Mouse (Mus musculus): ENCODE measurements around the gene Tmem266. TPM values are rescaled to one million over a fixed set of nuclear protein-coding genes. Genes with fewer than 3 reads are reported as not detected.
A peak's percentile ranks its signal among the peaks of the same experiment; 100 is the strongest.

Tmem266 gene
- polyA plus RNA-seq, 1 experiment from 2014 or later: 0.17 TPM

GRCm38 (mm10) chr9:55307066-55307465 lies 19.6 kb upstream of the Tmem266 start:
- no peak overlapping the region for H3K4me2 ChIP-seq (ENCODE audit: low read depth, severe bottlenecking)
- H3K36me3 ChIP-seq (ENCODE audit: control insufficient read depth, insufficient read depth, low read length): no peaks in the 10 kb centered on the region
- 81% methylated on average over 2 of the region's 2 CpGs for WGBS
- H3K4me1 ChIP-seq (ENCODE audit: control insufficient read depth, insufficient read depth, low read length): no peaks in the 10 kb centered on the region
- no peak overlapping the region for H3K9ac ChIP-seq (ENCODE audit: low read length)
- H3K4me3 ChIP-seq (ENCODE audit: low read depth, low read length): no peak overlapping the region
- no peak for ATAC-seq (ENCODE audit: insufficient number of reproducible peaks, low FRiP score, low TSS enrichment, low read depth)
- no peak for DNase-seq (ENCODE audit: low spot score)
- H3K27ac ChIP-seq (replicated peaks; ENCODE audit: low read depth, low read length): no peak overlapping the region
- no peaks in the 10 kb centered on the region for H3K27me3 ChIP-seq (ENCODE audit: control insufficient read depth, insufficient read depth, low read length)
- no peaks in the 10 kb centered on the region for H3K9me3 ChIP-seq (ENCODE audit: control insufficient read depth, low read length)

GRCm38 (mm10) chr9:55307557-55307956 lies 19.2 kb upstream of the Tmem266 start:
- no peaks in the 10 kb centered on the region for H3K27me3 ChIP-seq (ENCODE audit: control insufficient read depth, insufficient read depth, low read length)
- H3K36me3 ChIP-seq (ENCODE audit: control insufficient read depth, insufficient read depth, low read length): no peaks in the 10 kb centered on the region
- DNase-seq (ENCODE audit: low spot score): no peak
- H3K9ac ChIP-seq (ENCODE audit: low read length): no peak overlapping the region
- no peaks in the 10 kb centered on the region for H3K9me3 ChIP-seq (ENCODE audit: control insufficient read depth, low read length)
- 76% methylated on average over 5 of the region's 5 CpGs for WGBS
- H3K4me1 ChIP-seq (ENCODE audit: control insufficient read depth, insufficient read depth, low read length): no peaks in the 10 kb centered on the region
- H3K4me3 ChIP-seq (ENCODE audit: low read depth, low read length): no peak overlapping the region
- no peak overlapping the region for H3K27ac ChIP-seq (replicated peaks; ENCODE audit: low read depth, low read length)
- no peak for ATAC-seq (ENCODE audit: insufficient number of reproducible peaks, low FRiP score, low TSS enrichment, low read depth)
- H3K4me2 ChIP-seq (ENCODE audit: low read depth, severe bottlenecking): no peak overlapping the region

- 83% methylated on average over 5 of the region's 5 CpGs for WGBS
- DNase-seq (ENCODE audit: low spot score) (no peak), ATAC-seq (ENCODE audit: insufficient number of reproducible peaks, low FRiP score, low TSS enrichment, low read depth) (no peak)
- no peak overlapping the region for H3K4me3 ChIP-seq (ENCODE audit: low read depth, low read length)
- H3K27ac ChIP-seq (replicated peaks; ENCODE audit: low read depth, low read length): no peak overlapping the region
- no peaks in the 10 kb centered on the region for H3K4me1 ChIP-seq (ENCODE audit: control insufficient read depth, insufficient read depth, low read length)
- no peak overlapping the region for H3K9ac ChIP-seq (ENCODE audit: low read length)
- no peaks in the 10 kb centered on the region for H3K27me3 ChIP-seq (ENCODE audit: control insufficient read depth, insufficient read depth, low read length)
- no peaks in the 10 kb centered on the region for H3K9me3 ChIP-seq (ENCODE audit: control insufficient read depth, low read length)
- H3K4me2 ChIP-seq (ENCODE audit: low read depth, severe bottlenecking): no peak overlapping the region
- H3K36me3 ChIP-seq (ENCODE audit: control insufficient read depth, insufficient read depth, low read length): no peaks in the 10 kb centered on the region
These were observed 18.3 kb upstream of the Tmem266 start for GRCm38 (mm10) chr9:55308455-55308854.

- WGBS: 10% methylated on average over 5 of the region's 5 CpGs
- no peaks in the 10 kb centered on the region for H3K4me1 ChIP-seq (ENCODE audit: control insufficient read depth, insufficient read depth, low read length)
- no peak overlapping the region for H3K27ac ChIP-seq (replicated peaks; ENCODE audit: low read depth, low read length)
- H3K36me3 ChIP-seq (ENCODE audit: control insufficient read depth, insufficient read depth, low read length): no peaks in the 10 kb centered on the region
- no peak overlapping the region for H3K9ac ChIP-seq (ENCODE audit: low read length)
- DNase-seq (ENCODE audit: low spot score) (peak; percentile 83), ATAC-seq (ENCODE audit: insufficient number of reproducible peaks, low FRiP score, low TSS enrichment, low read depth) (no peak)
- H3K4me2 ChIP-seq (ENCODE audit: low read depth, severe bottlenecking): no peak overlapping the region
- no peaks in the 10 kb centered on the region for H3K27me3 ChIP-seq (ENCODE audit: control insufficient read depth, insufficient read depth, low read length)
- H3K4me3 ChIP-seq (ENCODE audit: low read depth, low read length): no peak overlapping the region
- no peaks in the 10 kb centered on the region for H3K9me3 ChIP-seq (ENCODE audit: control insufficient read depth, low read length)
These were observed 15.2 kb upstream of the Tmem266 start for GRCm38 (mm10) chr9:55311560-55311959.

- Histone ChIP-seq H3K4me3 (ENCODE audit: low read depth, low read length) (no peak overlapping the region), H3K9ac (ENCODE audit: low read length) (no peak overlapping the region), H3K27ac (replicated peaks; ENCODE audit: low read depth, low read length) (no peak overlapping the region), H3K27me3 (ENCODE audit: control insufficient read depth, insufficient read depth, low read length) (no peaks in the 10 kb centered on the region), H3K4me1 (ENCODE audit: control insufficient read depth, insufficient read depth, low read length) (no peaks in the 10 kb centered on the region), H3K36me3 (ENCODE audit: control insufficient read depth, insufficient read depth, low read length) (no peaks in the 10 kb centered on the region), H3K9me3 (ENCODE audit: control insufficient read depth, low read length) (no peaks in the 10 kb centered on the region), H3K4me2 (ENCODE audit: low read depth, severe bottlenecking) (no peak overlapping the region)
- DNase-seq (ENCODE audit: low spot score) (no peak), ATAC-seq (ENCODE audit: insufficient number of reproducible peaks, low FRiP score, low TSS enrichment, low read depth) (no peak)
- 65% methylated on average over 12 of the region's 12 CpGs for WGBS
These were observed 13.0 kb upstream of the Tmem266 start for GRCm38 (mm10) chr9:55313619-55314261.

GRCm38 (mm10) chr9:55322641-55323040 lies 4.1 kb upstream of the Tmem266 start:
- Histone ChIP-seq H3K36me3 (ENCODE audit: control insufficient read depth, insufficient read depth, low read length) (no peaks in the 10 kb centered on the region), H3K9me3 (ENCODE audit: control insufficient read depth, low read length) (no peaks in the 10 kb centered on the region), H3K27me3 (ENCODE audit: control insufficient read depth, insufficient read depth, low read length) (peaks cover 7% of the 10 kb centered on the region; the same call in 1 of the 2 replicates), H3K4me2 (ENCODE audit: low read depth, severe bottlenecking) (no peak overlapping the region), H3K4me1 (ENCODE audit: control insufficient read depth, insufficient read depth, low read length) (no peaks in the 10 kb centered on the region), H3K27ac (replicated peaks; ENCODE audit: low read depth, low read length) (no peak overlapping the region), H3K9ac (ENCODE audit: low read length) (no peak overlapping the region), H3K4me3 (ENCODE audit: low read depth, low read length) (no peak overlapping the region)
- WGBS: 79% methylated on average over 1 of the region's 1 CpGs
- no peak for ATAC-seq (ENCODE audit: insufficient number of reproducible peaks, low FRiP score, low TSS enrichment, low read depth)
- no peak for DNase-seq (ENCODE audit: low spot score)

- Histone ChIP-seq H3K36me3 (ENCODE audit: control insufficient read depth, insufficient read depth, low read length) (no peaks in the 10 kb centered on the region), H3K4me1 (ENCODE audit: control insufficient read depth, insufficient read depth, low read length) (no peaks in the 10 kb centered on the region), H3K27ac (replicated peaks; ENCODE audit: low read depth, low read length) (no peak overlapping the region), H3K9me3 (ENCODE audit: control insufficient read depth, low read length) (no peaks in the 10 kb centered on the region), H3K4me3 (ENCODE audit: low read depth, low read length) (no peak overlapping the region), H3K9ac (ENCODE audit: low read length) (no peak overlapping the region), H3K4me2 (ENCODE audit: low read depth, severe bottlenecking) (no peak overlapping the region), H3K27me3 (ENCODE audit: control insufficient read depth, insufficient read depth, low read length) (peaks cover 15% of the 10 kb centered on the region)
- WGBS: 61% methylated on average over 8 of the region's 8 CpGs
- ATAC-seq (ENCODE audit: insufficient number of reproducible peaks, low FRiP score, low TSS enrichment, low read depth) (no peak), DNase-seq (ENCODE audit: low spot score) (no peak)
These were observed 2.6 kb upstream of the Tmem266 start for GRCm38 (mm10) chr9:55324085-55324484.

GRCm38 (mm10) chr9:55324516-55324915 lies 2.2 kb upstream of the Tmem266 start:
- DNase-seq (ENCODE audit: low spot score) (no peak), ATAC-seq (ENCODE audit: insufficient number of reproducible peaks, low FRiP score, low TSS enrichment, low read depth) (no peak)
- no peaks in the 10 kb centered on the region for H3K36me3 ChIP-seq (ENCODE audit: control insufficient read depth, insufficient read depth, low read length)
- no peaks in the 10 kb centered on the region for H3K9me3 ChIP-seq (ENCODE audit: control insufficient read depth, low read length)
- H3K4me1 ChIP-seq (ENCODE audit: control insufficient read depth, insufficient read depth, low read length): no peaks in the 10 kb centered on the region
- H3K9ac ChIP-seq (ENCODE audit: low read length): no peak overlapping the region
- WGBS: 55% methylated on average over 10 of the region's 10 CpGs
- no peak overlapping the region for H3K4me3 ChIP-seq (ENCODE audit: low read depth, low read length)
- peaks cover 18% of the 10 kb centered on the region for H3K27me3 ChIP-seq (ENCODE audit: control insufficient read depth, insufficient read depth, low read length)
- H3K27ac ChIP-seq (replicated peaks; ENCODE audit: low read depth, low read length): no peak overlapping the region
- H3K4me2 ChIP-seq (ENCODE audit: low read depth, severe bottlenecking): no peak overlapping the region

GRCm38 (mm10) chr9:55325061-55325460 lies 1.7 kb upstream of the Tmem266 start:
- H3K4me3 ChIP-seq (ENCODE audit: low read depth, low read length): no peak overlapping the region
- no peak for DNase-seq (ENCODE audit: low spot score)
- H3K4me1 ChIP-seq (ENCODE audit: control insufficient read depth, insufficient read depth, low read length): no peaks in the 10 kb centered on the region
- H3K9ac ChIP-seq (ENCODE audit: low read length): no peak overlapping the region
- no peaks in the 10 kb centered on the region for H3K9me3 ChIP-seq (ENCODE audit: control insufficient read depth, low read length)
- 40% methylated on average over 1 of the region's 1 CpGs for WGBS
- no peak overlapping the region for H3K4me2 ChIP-seq (ENCODE audit: low read depth, severe bottlenecking)
- H3K27ac ChIP-seq (replicated peaks; ENCODE audit: low read depth, low read length): no peak overlapping the region
- no peaks in the 10 kb centered on the region for H3K36me3 ChIP-seq (ENCODE audit: control insufficient read depth, insufficient read depth, low read length)
- no peak for ATAC-seq (ENCODE audit: insufficient number of reproducible peaks, low FRiP score, low TSS enrichment, low read depth)
- H3K27me3 ChIP-seq (ENCODE audit: control insufficient read depth, insufficient read depth, low read length): peaks cover 18% of the 10 kb centered on the region

Measured in limb, embryonic 11.5 days (tissue).